Mouse (Mus musculus) lung, adult 2 months (tissue): ENCODE measurements around the gene Samd15.

Experiments
- CTCF ChIP-seq: fragments of 200-500 bp; IDR thresholded peaks from 2 replicates; pipeline ENCODE4 v1.5.1; 2011; ENCODE audit warnings: mild to moderate bottlenecking, low read length, control low read depth; ENCODE audit not compliant: insufficient read depth
- POLR2A ChIP-seq: fragments of 200-500 bp; IDR thresholded peaks from 2 replicates; pipeline ENCODE4 v1.6.1; 2011; ENCODE audit warnings: low read depth, mild to moderate bottlenecking, control low read depth, low read length, borderline replicate concordance; ENCODE audit errors: extremely low read depth

DNA sequence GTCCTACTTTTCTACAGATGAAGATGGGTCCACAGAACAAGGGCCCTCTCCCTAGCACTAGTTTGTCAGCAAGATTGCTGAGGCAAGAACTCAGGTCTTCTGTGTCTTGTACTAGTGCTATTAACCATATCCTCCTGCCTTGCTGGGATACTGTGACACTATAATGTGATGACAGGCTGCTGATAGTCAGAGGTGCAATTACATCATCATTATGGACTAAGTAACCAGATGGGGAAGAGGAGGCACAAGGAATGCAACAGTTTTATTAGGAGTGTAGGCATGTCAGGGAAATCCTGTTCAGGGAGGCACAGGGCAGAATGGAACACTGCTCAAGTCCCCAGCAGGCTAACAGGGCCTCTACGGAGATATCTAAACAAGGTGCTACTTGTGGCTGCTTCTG, 39.1 kb downstream of the Samd15 start, which contains the start of gene Noxred1:
- no peak for TF ChIP-seq POLR2A
- no peak for TF ChIP-seq CTCF
